Mouse (Mus musculus): ENCODE measurements around the gene Kif1a.

DNA sequence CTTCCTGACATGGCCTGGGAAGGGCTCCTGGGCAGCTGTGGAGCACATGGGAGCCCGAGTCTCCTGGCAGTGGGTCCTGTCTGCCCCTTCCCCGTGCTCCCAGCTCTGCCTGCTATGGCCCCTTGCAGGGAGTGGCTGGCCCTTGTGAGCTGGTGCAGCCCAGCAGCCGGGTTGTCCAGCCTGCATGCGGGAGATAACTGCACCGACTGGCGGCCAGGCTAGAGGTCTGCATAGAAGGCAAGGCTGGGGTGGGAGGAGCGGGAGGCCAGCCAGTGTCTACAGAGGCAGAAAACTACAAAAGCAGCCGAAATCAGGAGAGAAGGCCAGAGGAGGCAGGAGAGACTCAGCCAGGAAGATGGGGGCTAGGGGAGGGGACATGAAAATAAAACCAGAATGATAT, 67.8 kb downstream of the Kif1a start:
- TF ChIP-seq EP300 (optimal IDR thresholded peaks at IDR 0.05) (no peak), CTCF (IDR thresholded peaks at IDR 0.05; ENCODE audit: low read depth) (peak; percentile 48)

Data from stomach, postnatal 0 days (tissue).